Mouse (Mus musculus) hematopoietic multipotent progenitor cell, adult 10-12 weeks (in vitro differentiated cells): ENCODE measurements around the gene Parp9. TPM values are rescaled to one million over a fixed set of nuclear protein-coding genes. Genes with fewer than 3 reads are reported as not detected.

Source experiments
- polyA plus RNA-seq: library from polyadenylated mRNA; stranded (reverse); fragments of >175 nt; gene quantifications from 2 replicates; pipeline ENCODE4 v1.2.3, GENCODE M21; 2012; ENCODE audit warnings: low replicate concordance

Parp9 gene
- 2.1 and 8.3 TPM in 2 replicates for polyA plus RNA-seq

DNA sequence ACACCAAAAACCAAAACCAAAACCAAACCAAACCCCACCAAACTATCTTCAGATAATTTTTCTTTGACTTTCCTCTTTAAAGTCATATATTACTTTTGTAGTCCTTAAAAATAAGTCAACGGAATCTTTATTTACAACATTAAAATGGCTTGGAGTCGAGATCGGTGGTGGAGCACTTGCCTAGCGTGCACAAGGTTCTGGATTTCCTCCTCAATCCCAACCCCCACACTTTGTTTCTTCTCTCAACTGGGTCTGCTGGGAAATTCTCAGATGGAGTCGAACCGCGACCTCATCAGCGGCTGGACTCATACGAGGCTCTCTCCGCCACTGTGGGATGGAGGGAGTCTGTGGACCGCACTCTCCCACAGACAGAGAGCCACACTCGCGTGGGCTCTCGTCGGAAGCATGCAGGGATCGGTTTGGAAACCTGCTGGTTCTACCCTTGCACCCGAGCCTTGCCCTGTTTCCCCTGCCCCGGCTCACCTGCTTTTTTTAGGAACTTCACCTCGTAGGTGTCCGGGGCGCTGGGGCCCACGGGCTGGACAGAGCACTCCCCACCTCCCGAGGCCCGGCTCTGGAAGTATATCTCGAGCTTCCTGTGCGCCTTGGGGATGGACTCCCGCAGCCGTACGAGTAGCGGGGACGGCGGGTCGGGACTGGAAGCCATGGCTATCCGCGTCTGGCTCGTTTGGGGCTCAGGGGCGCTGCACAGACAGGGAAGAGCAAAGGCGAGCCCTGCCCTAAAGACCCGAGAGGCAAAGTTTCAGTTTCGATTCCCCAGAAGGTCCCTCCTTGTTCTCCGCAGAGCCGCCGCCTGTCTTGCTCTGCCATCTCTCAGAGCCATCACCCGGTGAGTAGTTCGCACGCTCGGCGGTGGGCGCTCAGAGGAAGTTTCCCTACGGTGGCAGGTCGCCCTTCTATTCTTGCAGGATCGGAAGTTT, at the start of gene Parp9, which contains the start of gene Dtx3l:
Gene Parp9, plus strand, starts transcription at position 260 of the 941 bp plus-strand sequence.
Gene Dtx3l, minus strand, starts transcription at position 941 of the 941 bp plus-strand sequence.

DNA sequence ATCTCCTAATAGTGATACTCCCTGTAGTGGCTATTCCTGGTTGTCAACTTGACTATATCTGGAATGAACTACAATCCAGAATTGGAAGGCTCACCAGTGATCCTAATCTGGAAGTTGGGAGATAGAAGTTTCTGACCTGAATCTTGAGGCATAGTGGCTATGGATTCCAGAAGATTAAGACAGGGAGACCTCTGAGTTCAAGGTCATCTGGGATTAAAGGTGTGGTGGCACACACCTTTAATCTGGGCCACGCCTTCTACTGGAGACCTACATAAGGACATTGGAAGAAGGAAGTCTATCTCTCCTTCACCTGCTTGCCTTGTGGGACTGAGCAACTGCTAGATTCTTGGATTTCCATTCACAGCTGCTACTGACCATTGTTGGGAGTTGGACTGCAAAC, 40.2 kb downstream of the Parp9 start, which contains the start of gene Kpna1:
Gene Kpna1, plus strand, starts transcription at position 301 of the 400 bp plus-strand sequence.

Other genes with a start within 250 kb of the Parp9 start
- gene Dirc2, start 169.1 kb upstream of the Parp9 start, polyA plus RNA-seq = 4.6 and 8.4 TPM in 2 replicates
- gene Hspbap1, start 168.1 kb upstream of the Parp9 start, polyA plus RNA-seq = 10.8 and 12.1 TPM in 2 replicates
- gene Parp14, start 66.9 kb upstream of the Parp9 start, polyA plus RNA-seq = 25.3 and 31.5 TPM in 2 replicates
- gene Dtx3l, start 681 bp downstream of the Parp9 start, polyA plus RNA-seq = 8.2 and 12.8 TPM in 2 replicates
- gene Kpna1, start 40.3 kb downstream of the Parp9 start, polyA plus RNA-seq = 31.5 and 52.0 TPM in 2 replicates
- 0.56 and 1.7 TPM in 2 replicates for gene Wdr5b, start 102.7 kb downstream of the Parp9 start, polyA plus RNA-seq
- gene Fam162a, start 133.1 kb downstream of the Parp9 start, polyA plus RNA-seq = 26.2 and 56.6 TPM in 2 replicates
- 3.7 and 4.5 TPM in 2 replicates for gene Ccdc58, start 133.2 kb downstream of the Parp9 start, polyA plus RNA-seq
- gene Csta1, start 192.8 kb downstream of the Parp9 start, polyA plus RNA-seq = not detected in 2 replicates
- 0.88 TPM in 2 replicates for gene Stfa2l1, start 218.3 kb downstream of the Parp9 start, polyA plus RNA-seq
- 1.3 and 2.2 TPM in 2 replicates for gene Gm5483, start 245.7 kb downstream of the Parp9 start, polyA plus RNA-seq